Mouse (Mus musculus) megakaryocyte, embryonic 14.5 days (primary cell): ENCODE measurements around the gene Myl3. TPM values are rescaled to one million over a fixed set of nuclear protein-coding genes. Genes with fewer than 3 reads are reported as not detected.

Experiments
- H3K27me3 ChIP-seq: replicated peaks from 2 replicates; pipeline ENCODE3; 2012; ENCODE audit warnings: inconsistent platforms
- H3K36me3 ChIP-seq: replicated peaks from 2 replicates; pipeline ENCODE3; 2012; ENCODE audit warnings: low read length, inconsistent platforms, mixed read lengths
- H3K4me1 ChIP-seq: 2 replicates; pipeline ENCODE4 v1.6.1; 2012; ENCODE audit warnings: inconsistent platforms
- H3K4me3 ChIP-seq: replicated peaks from 2 replicates; pipeline ENCODE3; 2012; ENCODE audit warnings: moderate library complexity, mild to moderate bottlenecking, inconsistent platforms
- H3K9me3 ChIP-seq: 2 replicates; pipeline ENCODE4 v1.6.1; 2012; ENCODE audit warnings: inconsistent platforms
- FLI1 ChIP-seq: IDR thresholded peaks from 2 replicates; pipeline ENCODE4 v1.6.1; 2012; ENCODE audit warnings: low read length, inconsistent platforms, mixed read lengths
- GATA1 ChIP-seq: IDR thresholded peaks from 3 replicates; pipeline ENCODE4 v1.6.1; 2012; ENCODE audit warnings: mixed read lengths, low read length, inconsistent platforms, borderline replicate concordance
- polyA plus RNA-seq: library from polyadenylated mRNA; stranded (reverse); fragments of >175 nt; gene quantifications from 2 replicates; pipeline ENCODE4 v1.2.3, GENCODE M21; 2012; ENCODE audit warnings: low replicate concordance; ENCODE audit not compliant: insufficient read depth

The Myl3 gene
- polyA plus RNA-seq = not detected in 2 replicates

- Histone ChIP-seq H3K4me3 (peak within 1 kb of the TSS; percentile 90), H3K36me3 (no peaks in the 10 kb centered on the region), H3K9me3 (peaks cover 3% of the 10 kb centered on the region; the same call in 1 of the 2 replicates), H3K4me1 (peaks cover 20% of the 10 kb centered on the region), H3K27me3 (peaks cover 93% of the 10 kb centered on the region)
- TF ChIP-seq FLI1 = no peak
- TF ChIP-seq GATA1 = no peak
These were observed at the start of gene Myl3 for GRCm38 (mm10) chr9:110741711-110742294. Gene Myl3 (plus strand): TSS chr9:110741861.

DNA sequence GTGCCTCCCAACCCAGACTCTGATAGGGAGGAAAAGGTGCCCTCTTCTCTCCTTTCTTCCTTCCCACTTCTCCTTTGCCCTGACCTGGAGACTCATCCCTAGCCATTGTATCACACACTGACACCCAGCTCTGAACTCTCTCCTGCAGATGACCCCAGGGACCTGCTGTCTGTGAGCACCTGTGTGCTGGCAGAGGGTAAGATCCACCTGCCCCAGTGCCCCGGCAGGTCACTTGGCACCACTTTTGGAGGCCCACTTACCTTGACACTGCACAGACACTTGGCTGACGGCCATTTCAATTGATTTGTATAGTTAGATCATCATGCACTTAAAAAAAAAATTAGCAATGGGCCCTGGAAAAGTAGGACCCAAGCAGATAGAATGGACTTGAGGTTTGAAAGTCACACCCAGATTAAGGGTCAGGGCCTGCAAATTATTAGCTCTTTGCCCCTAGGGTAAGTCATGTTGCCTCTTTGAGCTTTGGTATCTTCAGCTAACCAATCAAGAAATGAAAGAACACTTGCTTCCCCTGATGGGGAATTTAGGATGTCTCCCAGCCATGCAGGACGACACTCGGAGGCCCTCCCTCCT lies 46.4 kb upstream of the Myl3 start:
- peaks cover 92% of the 10 kb centered on the region for H3K36me3 ChIP-seq
- H3K27me3 ChIP-seq = no peaks in the 10 kb centered on the region
- H3K4me1 ChIP-seq = peaks cover 66% of the 10 kb centered on the region
- no peak for TF ChIP-seq GATA1
- TF ChIP-seq FLI1 = no peak
- H3K9me3 ChIP-seq = no peaks in the 10 kb centered on the region
- H3K4me3 ChIP-seq = no peak overlapping the region

GRCm38 (mm10) chr9:110696427-110696826 lies 45.2 kb upstream of the Myl3 start:
- no peaks in the 10 kb centered on the region for H3K27me3 ChIP-seq
- no peaks in the 10 kb centered on the region for H3K9me3 ChIP-seq
- no peak for TF ChIP-seq FLI1
- no peak for TF ChIP-seq GATA1
- peaks cover 66% of the 10 kb centered on the region for H3K4me1 ChIP-seq
- peaks cover 92% of the 10 kb centered on the region for H3K36me3 ChIP-seq
- no peak overlapping the region for H3K4me3 ChIP-seq

DNA sequence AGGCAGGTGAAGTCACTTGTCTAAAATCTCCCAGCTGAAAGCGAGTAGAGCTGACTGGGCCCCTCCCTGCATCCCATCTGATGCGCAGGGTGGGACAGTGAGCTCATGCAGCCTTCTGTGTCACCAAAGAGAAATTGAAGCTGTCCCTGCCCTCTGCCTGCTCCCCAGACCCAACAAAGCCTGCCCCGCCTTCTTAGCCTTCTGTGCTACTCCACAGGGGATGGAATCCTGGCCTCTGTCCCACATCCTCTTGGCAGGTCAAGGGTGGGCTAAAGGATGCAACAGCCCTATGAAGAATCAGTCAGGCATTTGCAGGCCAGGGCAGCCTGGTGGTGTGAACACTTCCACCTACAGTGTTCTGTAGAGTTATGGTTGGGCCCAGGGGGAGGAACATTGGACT lies 44.2 kb upstream of the Myl3 start:
- Histone ChIP-seq H3K4me3 (no peak overlapping the region), H3K9me3 (no peaks in the 10 kb centered on the region), H3K4me1 (peaks cover 76% of the 10 kb centered on the region), H3K27me3 (no peaks in the 10 kb centered on the region), H3K36me3 (peaks cover 92% of the 10 kb centered on the region)
- TF ChIP-seq GATA1 (no peak), FLI1 (no peak)

DNA sequence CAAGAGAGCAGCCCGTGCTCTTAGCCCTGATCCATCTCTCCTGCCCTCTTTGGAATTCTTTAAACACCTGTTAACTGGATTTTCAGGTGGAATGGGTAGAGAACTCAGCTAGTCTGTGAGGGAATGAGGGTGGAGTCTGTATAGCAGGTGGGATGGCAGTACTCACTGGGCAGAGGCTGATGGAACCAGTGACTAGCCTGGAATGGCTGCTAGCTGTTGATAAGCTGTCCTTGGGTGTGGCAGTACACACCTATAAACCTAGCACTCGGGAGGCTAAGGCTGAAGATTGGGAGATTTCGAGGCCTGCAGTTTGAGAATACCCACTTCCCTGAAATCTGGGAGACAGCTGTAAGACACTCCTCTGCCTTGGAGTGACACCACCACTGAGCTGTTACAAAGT lies 42.1 kb upstream of the Myl3 start:
- peaks cover 76% of the 10 kb centered on the region for H3K4me1 ChIP-seq
- peaks cover 92% of the 10 kb centered on the region for H3K36me3 ChIP-seq
- TF ChIP-seq GATA1 (no peak), FLI1 (no peak)
- H3K4me3 ChIP-seq = no peak overlapping the region
- no peaks in the 10 kb centered on the region for H3K9me3 ChIP-seq
- no peaks in the 10 kb centered on the region for H3K27me3 ChIP-seq

DNA sequence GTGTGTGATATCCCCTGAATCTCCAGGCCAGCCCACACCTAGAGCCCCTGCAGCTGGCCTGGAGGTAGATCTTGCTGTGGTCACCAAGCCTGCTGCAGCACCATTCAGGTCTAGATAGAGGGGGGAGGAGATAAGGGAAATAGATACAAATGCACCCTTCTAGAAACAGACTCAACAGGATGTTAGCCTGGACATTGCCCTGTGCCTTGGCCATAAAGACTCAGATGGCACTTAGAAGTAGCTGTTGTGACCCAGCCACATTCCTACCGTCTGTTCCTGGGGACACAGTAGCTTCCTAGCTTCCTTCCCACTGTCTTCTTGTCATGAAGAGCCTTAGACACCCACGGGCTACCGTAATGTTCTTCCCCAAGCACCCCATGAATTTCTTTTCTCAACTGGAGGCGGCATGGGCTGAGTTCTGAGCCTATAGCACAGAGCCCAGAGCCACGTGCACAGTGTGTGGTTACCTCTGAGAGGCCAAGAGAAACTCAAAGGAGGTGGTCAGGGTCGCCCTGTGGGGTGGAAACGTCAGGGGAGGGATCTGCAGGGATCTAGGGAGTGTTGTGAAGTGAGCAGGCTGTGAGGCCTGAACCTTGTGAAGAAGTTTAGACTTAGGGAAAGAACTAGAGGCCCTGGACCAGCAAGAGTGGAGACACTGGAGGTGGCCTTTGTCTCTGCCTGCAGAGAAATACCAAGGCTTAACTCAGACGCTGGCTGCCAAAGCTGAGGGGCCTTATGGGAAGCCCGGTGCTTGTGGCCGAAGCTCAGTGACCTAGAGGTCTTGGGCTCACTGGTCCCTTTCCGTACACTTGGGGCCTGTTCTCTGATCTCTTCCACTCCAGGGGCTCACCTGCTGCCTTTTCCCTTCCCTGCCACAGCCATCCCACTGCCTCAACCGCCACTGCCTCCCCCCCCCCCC lies 40.3 kb upstream of the Myl3 start:
- TF ChIP-seq FLI1 (no peak), GATA1 (no peak)
- Histone ChIP-seq H3K27me3 (no peaks in the 10 kb centered on the region), H3K4me3 (no peak overlapping the region), H3K4me1 (peaks cover 69% of the 10 kb centered on the region), H3K36me3 (peaks cover 88% of the 10 kb centered on the region), H3K9me3 (no peaks in the 10 kb centered on the region)

- H3K9me3 ChIP-seq = no peaks in the 10 kb centered on the region
These were observed 38.8 kb upstream of the Myl3 start for GRCm38 (mm10) chr9:110702848-110703247.

DNA sequence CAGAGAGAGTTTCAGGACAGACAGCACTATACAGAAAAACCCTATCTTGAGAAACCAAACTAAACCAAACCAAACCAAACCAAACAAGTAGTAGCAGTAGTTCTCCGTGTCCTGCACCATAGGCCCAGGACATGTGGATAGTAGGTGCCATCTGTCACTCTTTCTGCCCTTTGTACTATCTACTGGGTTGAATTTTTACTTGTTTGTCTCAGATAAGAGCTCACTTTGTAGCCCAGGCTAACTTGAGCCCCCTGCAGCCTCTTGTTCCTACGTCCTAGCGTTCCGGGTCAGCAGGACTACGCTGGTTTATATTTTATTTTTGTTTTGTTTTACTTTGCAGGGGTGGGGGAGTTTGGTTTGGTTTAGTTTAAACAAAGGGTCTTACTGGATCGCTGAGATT lies 37.7 kb upstream of the Myl3 start:
- Histone ChIP-seq H3K4me1 (peaks cover 79% of the 10 kb centered on the region), H3K9me3 (no peaks in the 10 kb centered on the region), H3K27me3 (no peaks in the 10 kb centered on the region), H3K4me3 (no peak overlapping the region), H3K36me3 (peaks cover 92% of the 10 kb centered on the region)
- TF ChIP-seq FLI1 = no peak
- no peak for TF ChIP-seq GATA1

More at GRCm38 (mm10) chr9:110702848-110703247, 38.8 kb upstream of the Myl3 start:
- TF ChIP-seq GATA1 = no peak
- no peak for TF ChIP-seq FLI1
- Histone ChIP-seq H3K36me3 (peaks cover 88% of the 10 kb centered on the region), H3K27me3 (no peaks in the 10 kb centered on the region), H3K4me3 (no peak overlapping the region), H3K4me1 (peaks cover 71% of the 10 kb centered on the region)

DNA sequence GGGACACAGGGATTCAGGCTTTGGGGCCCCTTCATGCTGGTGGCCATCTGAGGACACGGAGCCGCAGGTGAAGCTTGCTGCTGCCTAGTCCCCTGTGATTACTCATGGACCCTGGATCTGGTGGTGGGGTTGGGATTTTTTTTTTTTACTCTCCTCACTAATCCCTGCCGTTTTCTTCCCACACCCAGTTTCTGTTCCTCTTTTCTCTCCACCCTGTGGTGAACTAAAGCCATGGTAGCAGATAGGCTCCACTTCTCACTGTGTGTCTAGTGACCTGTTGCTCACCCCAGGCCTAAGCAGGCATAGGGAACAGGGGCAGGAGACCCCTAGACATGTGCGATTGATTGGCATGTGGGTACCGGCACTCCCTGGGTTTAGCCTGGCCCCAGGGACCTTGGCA lies 34.9 kb upstream of the Myl3 start:
- peaks cover 82% of the 10 kb centered on the region for H3K4me1 ChIP-seq
- H3K9me3 ChIP-seq = no peaks in the 10 kb centered on the region
- no peaks in the 10 kb centered on the region for H3K27me3 ChIP-seq
- no peak overlapping the region for H3K4me3 ChIP-seq
- TF ChIP-seq GATA1 (no peak), FLI1 (no peak)
- H3K36me3 ChIP-seq = peaks cover 90% of the 10 kb centered on the region
